Mouse (Mus musculus): ENCODE results near the gene Tctn3.
A peak's percentile ranks its signal among the peaks of the same experiment; 100 is the strongest.

Gene Tctn3

DNA sequence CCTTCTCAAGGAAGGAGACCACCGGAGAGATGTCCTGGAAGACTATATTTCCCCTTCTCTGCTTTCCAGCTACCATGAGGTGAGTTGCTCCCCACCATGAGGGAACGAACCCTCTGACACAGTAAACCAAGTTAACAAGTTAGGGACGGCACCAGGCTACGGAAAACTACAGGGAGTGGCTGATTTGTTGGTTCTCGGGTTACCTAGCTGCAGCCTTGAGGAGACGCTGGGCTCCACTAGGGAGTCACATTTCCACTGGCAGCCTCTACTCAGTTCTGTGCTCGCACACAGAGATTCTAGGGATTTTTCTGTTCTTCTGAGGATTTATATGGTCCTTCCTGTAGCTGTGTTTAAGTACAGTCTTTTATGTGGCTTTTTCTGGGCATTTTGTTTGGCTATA lies 56.0 kb downstream of the Tctn3 start:
- DNase-seq (ENCODE audit: low read depth, low spot score) = no peak

DNA sequence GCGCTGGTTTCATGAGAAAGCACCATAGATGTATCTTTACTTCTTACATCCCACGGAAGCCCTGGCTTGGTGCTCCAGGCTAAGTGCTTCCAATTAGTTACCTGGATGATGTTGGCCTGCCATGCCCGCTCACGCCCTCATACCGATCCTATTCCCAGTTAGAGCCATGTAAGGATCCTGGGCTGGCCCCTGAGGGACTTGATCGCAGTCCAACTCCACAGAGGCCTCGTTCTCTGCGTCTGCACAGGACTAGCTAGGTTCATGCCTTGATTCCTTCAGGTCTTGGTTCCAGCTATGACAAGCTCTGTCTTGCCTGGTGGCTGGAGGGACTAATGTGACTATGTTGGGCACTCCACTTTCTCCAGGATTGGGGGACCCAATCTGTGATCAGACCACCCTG lies 56.9 kb downstream of the Tctn3 start:
- no peak for DNase-seq (ENCODE audit: low read depth, low spot score)

DNA sequence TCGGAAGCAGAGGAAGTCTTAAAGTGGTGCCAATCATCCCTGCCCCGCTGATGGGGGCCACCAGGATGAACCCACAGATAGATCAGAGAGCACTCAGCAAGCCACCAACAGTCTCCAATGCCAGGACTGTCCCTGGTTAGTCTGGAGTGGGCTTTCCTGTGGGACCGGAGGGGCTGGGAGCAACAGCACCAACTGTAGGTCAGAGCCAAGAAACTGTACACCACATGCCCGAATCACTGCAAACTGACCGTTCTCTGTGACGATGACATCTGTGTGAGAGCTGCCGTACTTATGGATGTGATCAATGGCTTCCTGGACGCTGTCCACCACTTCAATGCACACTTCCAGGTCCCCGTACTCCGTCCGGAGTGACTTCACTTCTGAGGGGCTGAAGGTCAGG lies 57.7 kb downstream of the Tctn3 start:
- DNase-seq (ENCODE audit: low read depth, low spot score) = no peak

DNA sequence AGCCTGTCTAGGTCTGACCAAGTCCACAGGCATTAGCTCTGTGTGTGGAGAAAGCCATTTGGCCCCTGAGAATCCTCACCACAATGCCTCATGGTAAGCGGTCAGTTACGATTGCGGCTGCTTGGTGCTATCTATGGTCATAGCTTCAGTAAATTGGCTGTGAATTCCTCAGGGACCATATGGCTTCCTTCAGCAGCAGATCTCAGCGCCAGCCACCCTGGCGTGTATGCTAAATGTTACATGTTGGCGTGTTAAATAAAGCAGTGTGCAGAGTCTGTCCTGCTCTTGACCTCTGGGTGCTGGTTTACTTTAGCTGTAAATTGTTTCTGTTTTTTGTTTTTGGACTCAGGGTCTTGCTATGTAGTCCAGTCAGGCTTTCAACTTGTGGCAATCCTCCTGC lies 58.2 kb downstream of the Tctn3 start:
- DNase-seq (ENCODE audit: low read depth, low spot score) = no peak

DNA sequence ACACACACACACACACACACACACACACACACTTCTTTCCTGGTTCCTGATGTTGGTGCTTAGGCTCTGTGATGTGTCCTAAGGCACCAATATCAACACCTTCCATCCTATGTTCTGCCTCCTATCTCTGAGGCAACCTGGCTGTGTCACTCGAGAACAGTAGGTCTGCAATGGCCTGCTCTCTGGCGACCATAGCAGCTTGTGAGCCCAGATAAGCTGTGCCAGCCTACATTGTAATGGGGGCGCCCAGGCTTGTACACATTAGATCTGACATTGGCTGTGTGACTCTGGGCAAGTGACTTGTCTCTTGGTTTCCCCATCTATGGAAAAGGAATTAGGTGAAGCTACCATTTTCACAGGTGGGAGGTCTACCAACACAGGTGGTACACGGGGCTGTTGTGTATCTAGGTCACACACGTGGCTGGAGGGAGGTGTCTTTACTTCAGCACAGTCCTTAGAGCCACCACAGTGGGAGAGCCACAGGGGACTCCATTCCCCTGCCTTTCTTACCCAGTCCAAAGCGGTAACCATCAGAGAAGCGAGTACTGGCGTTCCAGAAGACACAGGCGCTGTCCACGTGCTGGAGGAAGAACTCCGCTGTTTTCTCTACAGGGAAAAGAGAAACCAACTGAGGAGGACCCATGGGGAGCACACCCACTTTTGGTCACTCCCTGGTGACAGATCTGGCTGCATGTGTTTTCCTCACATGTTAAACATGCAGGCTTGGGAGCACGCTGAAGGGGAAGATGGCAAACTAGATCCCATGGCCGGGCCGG lies 58.8 kb downstream of the Tctn3 start:
- DNase-seq (ENCODE audit: low read depth, low spot score) = no peak

DNA sequence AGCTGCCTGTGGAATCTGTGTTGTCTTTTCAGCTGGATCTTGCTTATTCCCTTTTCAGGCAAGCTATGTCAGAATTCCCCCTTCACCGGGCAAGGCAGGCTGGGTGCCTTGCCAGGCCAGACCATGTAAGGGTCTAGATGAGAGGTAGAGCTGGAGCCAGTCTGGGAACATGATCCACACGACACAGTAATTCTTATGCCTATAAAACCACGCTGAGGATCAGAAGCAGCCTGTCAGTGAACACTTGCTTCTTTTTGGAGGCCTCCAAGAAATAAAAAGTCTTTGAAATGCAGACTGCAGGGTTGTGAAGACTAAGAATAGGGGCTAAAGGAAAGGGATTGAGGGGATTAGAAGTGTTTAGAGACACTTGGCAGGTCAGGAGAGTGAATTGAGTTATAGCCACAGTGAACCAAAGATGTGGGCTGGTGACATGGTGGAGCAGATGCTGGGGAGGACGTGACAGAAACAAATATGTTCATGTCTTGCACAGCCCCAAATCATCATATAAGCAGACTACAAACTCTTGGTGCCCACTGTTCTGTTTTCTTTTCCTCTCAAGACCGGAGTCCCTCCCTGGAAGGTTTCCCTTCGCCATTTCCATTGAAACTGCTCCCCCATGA lies 62.4 kb downstream of the Tctn3 start:
- no peak for DNase-seq (ENCODE audit: low read depth, low spot score)

DNA sequence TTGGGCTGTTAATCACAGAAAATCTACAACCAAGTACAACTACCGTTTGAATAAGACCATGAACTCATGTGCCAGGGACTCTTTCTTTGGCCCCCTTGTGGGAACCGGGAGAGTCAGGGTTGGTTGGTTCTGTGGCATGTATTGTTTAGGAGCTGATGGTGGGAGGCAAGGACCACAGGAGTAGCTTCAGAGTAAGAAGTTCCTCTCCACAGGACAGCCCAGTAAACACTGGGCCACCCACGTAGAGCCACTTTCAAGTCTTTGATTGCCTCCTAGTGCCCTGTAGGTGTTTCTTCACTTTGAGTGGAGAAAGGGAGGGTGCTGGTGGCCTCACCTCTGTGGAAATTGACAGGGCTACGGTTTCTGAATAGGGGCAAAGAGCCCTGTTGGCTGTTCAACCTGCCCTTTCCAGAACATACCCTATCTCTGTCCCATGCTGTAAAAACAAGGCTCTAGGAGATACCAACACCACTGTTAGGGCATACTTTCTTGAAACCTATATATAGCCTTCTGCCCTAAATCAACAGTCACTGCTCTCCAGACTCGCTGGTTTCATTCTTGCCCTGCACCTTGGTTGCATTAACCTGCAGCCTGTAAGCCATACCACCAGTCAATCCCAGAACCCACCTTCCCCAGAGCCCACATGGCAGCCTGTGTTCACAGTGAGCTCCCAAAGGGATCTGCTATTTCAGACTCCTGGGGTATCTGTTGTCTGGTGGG lies 63.1 kb downstream of the Tctn3 start:
- DNase-seq (ENCODE audit: low read depth, low spot score) = peak; percentile 4

DNA sequence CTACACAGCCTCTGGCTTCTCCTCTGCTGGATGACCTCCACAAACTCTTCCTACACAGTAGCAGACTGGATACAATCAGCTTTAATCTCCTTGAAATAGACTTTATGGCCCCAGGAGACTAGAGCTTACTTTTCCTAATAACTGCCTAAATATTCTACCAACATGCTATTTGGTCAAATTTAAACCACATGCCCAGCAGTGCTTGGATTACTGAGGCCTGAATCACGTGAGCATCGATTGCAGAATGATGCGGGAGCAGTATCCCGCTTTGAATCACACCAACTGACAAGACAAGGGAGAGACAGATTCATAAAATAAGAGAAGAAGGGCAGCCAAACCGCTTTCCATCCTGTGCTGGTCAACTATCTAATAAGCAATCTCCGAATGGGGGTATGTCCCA lies 63.6 kb downstream of the Tctn3 start:
- no peak for DNase-seq (ENCODE audit: low read depth, low spot score)

All from A20 (cell line).